Mouse (Mus musculus): ENCODE measurements around the gene Zc3h13. TPM values are rescaled to one million over a fixed set of nuclear protein-coding genes. Genes with fewer than 3 reads are reported as not detected.

Gene Zc3h13
- polyA plus RNA-seq, 1 experiment from 2014 or later = 35.3 TPM

DNA sequence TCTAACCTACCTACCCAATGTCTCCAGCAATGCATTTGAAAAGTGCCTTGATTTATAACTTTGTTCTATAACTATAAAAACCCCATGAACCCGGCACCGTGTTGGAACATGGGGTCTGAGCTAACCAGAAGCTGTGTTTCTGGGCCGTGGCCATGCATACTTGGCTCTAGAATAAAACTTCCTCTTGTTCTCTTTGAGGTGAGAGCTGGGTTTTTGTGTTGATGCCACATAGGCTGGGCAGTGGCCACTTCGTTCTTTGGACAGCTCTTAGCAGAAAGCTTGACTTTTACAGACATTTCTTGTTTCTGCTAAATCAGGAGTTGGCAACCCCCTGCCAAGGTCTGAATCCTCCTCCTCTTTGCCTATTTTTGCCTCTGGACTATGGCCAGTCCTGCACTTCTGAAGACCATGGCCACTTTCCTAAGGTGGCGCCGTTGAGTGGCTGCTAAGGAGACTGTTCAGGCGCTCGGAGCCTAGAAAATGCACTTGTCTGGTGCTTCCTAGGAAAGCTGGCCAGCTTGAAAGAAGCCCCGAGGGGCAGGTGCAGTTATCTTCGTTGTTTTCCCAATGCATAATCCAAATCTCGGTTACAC lies 90.9 kb downstream of the Zc3h13 start:
- Histone ChIP-seq H3K4me2 (ENCODE audit: low read depth, low read length, severe bottlenecking) (no peak overlapping the region), H3K27me3 (ENCODE audit: control insufficient read depth, insufficient read depth, low read length) (no peaks in the 10 kb centered on the region), H3K9me3 (ENCODE audit: control insufficient read depth, low read length) (no peaks in the 10 kb centered on the region), H3K27ac (ENCODE audit: low read depth, low read length) (no peak overlapping the region), H3K36me3 (ENCODE audit: control insufficient read depth, insufficient read depth, low read length) (no peaks in the 10 kb centered on the region), H3K9ac (ENCODE audit: low read length) (no peak overlapping the region), H3K4me1 (replicated peaks; ENCODE audit: control insufficient read depth, insufficient read depth, low read length) (peaks cover 3% of the 10 kb centered on the region; the same call in 1 of the 2 replicates), H3K4me3 (ENCODE audit: low read depth, low read length) (no peak overlapping the region)
- 67% methylated on average over 11 of the region's 11 CpGs for WGBS
- ATAC-seq (replicated peaks; ENCODE audit: low FRiP score) (no peak), DNase-seq (ENCODE audit: low spot score) (no peak)

DNA sequence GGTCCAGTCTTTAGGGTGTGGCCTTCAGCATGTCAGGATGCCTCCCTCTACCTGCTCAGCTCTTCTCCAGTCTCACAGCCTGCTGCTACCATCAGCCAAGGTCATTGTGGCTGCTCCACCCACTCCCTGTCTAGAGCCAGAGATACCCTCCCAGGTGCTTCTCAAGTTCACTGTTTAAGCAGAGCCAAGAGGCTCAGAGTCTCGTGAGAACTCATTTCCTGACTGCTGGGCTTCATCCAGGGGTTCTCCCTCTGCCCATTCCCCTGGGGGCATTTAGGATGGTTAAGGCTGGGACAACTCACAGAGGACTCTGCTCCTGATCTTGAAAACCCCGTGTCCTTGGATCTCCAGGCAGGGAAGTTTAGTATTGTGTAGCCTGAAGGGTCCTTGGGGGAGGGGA lies 92.1 kb downstream of the Zc3h13 start:
- Histone ChIP-seq H3K36me3 (ENCODE audit: control insufficient read depth, insufficient read depth, low read length) (no peaks in the 10 kb centered on the region), H3K4me1 (replicated peaks; ENCODE audit: control insufficient read depth, insufficient read depth, low read length) (peaks cover 3% of the 10 kb centered on the region; the same call in 1 of the 2 replicates), H3K9me3 (ENCODE audit: control insufficient read depth, low read length) (no peaks in the 10 kb centered on the region), H3K27ac (ENCODE audit: low read depth, low read length) (no peak overlapping the region), H3K4me2 (ENCODE audit: low read depth, low read length, severe bottlenecking) (no peak overlapping the region), H3K27me3 (ENCODE audit: control insufficient read depth, insufficient read depth, low read length) (no peaks in the 10 kb centered on the region), H3K9ac (ENCODE audit: low read length) (no peak overlapping the region), H3K4me3 (ENCODE audit: low read depth, low read length) (no peak overlapping the region)
- DNase-seq (ENCODE audit: low spot score) = no peak
- no peak for ATAC-seq (replicated peaks; ENCODE audit: low FRiP score)
- WGBS = 60% methylated on average over 2 of the region's 2 CpGs

DNA sequence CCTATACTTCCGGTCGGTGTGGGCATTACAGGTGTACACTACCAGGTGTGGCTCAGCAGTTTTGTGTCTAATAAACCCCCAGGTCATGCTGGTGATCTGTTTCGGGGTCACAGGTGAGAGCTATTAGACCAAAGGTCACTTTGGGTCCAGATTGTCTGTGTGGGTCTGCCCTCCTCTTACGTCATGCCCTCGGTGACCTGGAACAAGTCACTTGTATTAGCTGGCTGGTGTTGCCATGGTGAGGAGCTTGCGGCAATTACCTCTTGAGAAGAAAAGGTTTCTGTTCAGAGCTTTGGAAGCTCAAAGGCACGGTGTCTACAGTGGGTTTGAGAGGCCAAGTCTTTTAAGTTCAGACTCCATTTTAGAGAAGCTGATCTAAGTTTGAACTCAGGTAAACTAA lies 93.4 kb downstream of the Zc3h13 start:
- Histone ChIP-seq H3K27ac (ENCODE audit: low read depth, low read length) (no peak overlapping the region), H3K9ac (ENCODE audit: low read length) (no peak overlapping the region), H3K4me1 (replicated peaks; ENCODE audit: control insufficient read depth, insufficient read depth, low read length) (peaks cover 3% of the 10 kb centered on the region; the same call in 1 of the 2 replicates), H3K9me3 (ENCODE audit: control insufficient read depth, low read length) (no peaks in the 10 kb centered on the region), H3K4me3 (ENCODE audit: low read depth, low read length) (no peak overlapping the region), H3K27me3 (ENCODE audit: control insufficient read depth, insufficient read depth, low read length) (no peaks in the 10 kb centered on the region), H3K36me3 (ENCODE audit: control insufficient read depth, insufficient read depth, low read length) (no peaks in the 10 kb centered on the region), H3K4me2 (ENCODE audit: low read depth, low read length, severe bottlenecking) (no peak overlapping the region)
- WGBS = 49% methylated on average over 7 of the region's 7 CpGs
- ATAC-seq (replicated peaks; ENCODE audit: low FRiP score) (no peak), DNase-seq (ENCODE audit: low spot score) (no peak)

Small RNA genes within 50 kb of the gene (microRNA-seq; reads per million reads assigned to microRNA genes)
- not detected for gene Gm44482 (ENCODE audit: insufficient number of aligned reads)

Other genes starting within 250 kb of the Zc3h13 start
- gene Lrrc63, start 153.5 kb upstream of the Zc3h13 start, polyA plus RNA-seq (2014; fragmentation: Nextera tagmentation; extraction: Ambion mirVana) = 0.31 and 0.36 TPM in 2 replicates
- gene Lcp1, start 153.3 kb upstream of the Zc3h13 start, polyA plus RNA-seq (2014; fragmentation: Nextera tagmentation; extraction: Ambion mirVana) = 26.5 and 28.6 TPM in 2 replicates
- gene Cpb2, start 42.1 kb upstream of the Zc3h13 start, polyA plus RNA-seq (2014; fragmentation: Nextera tagmentation; extraction: Ambion mirVana) = not detected in 2 replicates
- 5.5 TPM in 2 replicates for gene Siah3, start 171.6 kb downstream of the Zc3h13 start, polyA plus RNA-seq (2014; fragmentation: Nextera tagmentation; extraction: Ambion mirVana)

All from forebrain, embryonic 11.5 days (tissue).